Mouse (Mus musculus) small intestine, adult 2 months (tissue): ENCODE results near the gene Ces1b.

Experiments
- CTCF ChIP-seq: fragments of 200-500 bp; IDR thresholded peaks from 2 replicates; pipeline ENCODE4 v1.5.1; 2012; ENCODE audit warnings: low read depth, mild to moderate bottlenecking, control low read depth, inconsistent platforms, low read length, moderate library complexity, mixed read lengths; ENCODE audit not compliant: insufficient replicate concordance, insufficient read length; ENCODE audit errors: extremely low read depth
- POLR2A ChIP-seq: fragments of 200-500 bp; IDR thresholded peaks from 2 replicates; pipeline ENCODE4 v1.6.1; 2012; ENCODE audit warnings: low read depth, mild to moderate bottlenecking, control low read depth, inconsistent platforms, low read length, moderate library complexity

GRCm38 (mm10) chr8:93040776-93041567 is 38.8 kb downstream of the Ces1b start:
- TF ChIP-seq CTCF (no peak), POLR2A (no peak)
